Mouse (Mus musculus): ENCODE measurements at regions not wholly inside any gene's neighbourhood (a gene's known extent, or its start where the extent isn't known, plus 50 kb on each side); places are given as distances from the start of the nearest gene placed in this dataset.

GRCm38 (mm10) chr9:30166235-30166752 is 203.4 kb upstream of the Ntm start:
- TF ChIP-seq CTCF (conservative IDR thresholded peaks at IDR 0.05; ENCODE audit: low read length), result no peak
- no peak for TF ChIP-seq NANOG (IDR thresholded peaks at IDR 0.05; ENCODE audit: borderline replicate concordance, low read length)
- no peak for TF ChIP-seq POU5F1 (IDR thresholded peaks at IDR 0.05; ENCODE audit: borderline replicate concordance, low read length)

Data from E14TG2a.4 (cell line).